Mouse (Mus musculus): ENCODE measurements at regions not wholly inside any gene's neighbourhood (a gene's known extent, or its start where the extent isn't known, plus 50 kb on each side); places are given as distances from the start of the nearest gene placed in this dataset.

- DNase-seq (ENCODE audit: low read depth, low spot score), result no peak
Observed at GRCm38 (mm10) chr8:42144685-42145084, 727.8 kb upstream of the Frg1 start.

GRCm38 (mm10) chr8:42144220-42144619 lies 727.3 kb upstream of the Frg1 start:
- DNase-seq (ENCODE audit: low read depth, low spot score), result no peak

GRCm38 (mm10) chr8:42107582-42107981 lies 690.7 kb upstream of the Frg1 start:
- DNase-seq (ENCODE audit: low read depth, low spot score), result no peak

- no peak for DNase-seq (ENCODE audit: low read depth, low spot score)
Observed at GRCm38 (mm10) chr8:42069314-42069713, 652.4 kb upstream of the Frg1 start.

DNA sequence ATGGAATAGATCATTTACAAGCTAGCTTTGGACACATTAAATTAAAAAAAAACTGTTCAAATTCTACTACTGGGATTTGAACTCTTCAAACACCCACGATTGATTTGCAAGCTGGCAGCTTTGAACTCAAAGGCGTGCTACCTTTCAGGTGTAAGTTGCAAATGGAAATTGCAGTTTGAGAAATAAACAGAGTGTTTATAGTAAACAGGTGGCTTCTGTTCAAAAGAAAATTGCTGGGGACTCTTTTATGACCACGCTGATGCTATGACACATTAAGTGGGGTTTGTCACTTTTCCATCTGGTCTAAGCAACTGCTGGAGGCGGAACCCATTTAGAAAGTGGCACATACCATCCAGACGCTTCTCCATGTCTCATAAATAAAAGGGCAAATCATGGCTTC lies 626.7 kb upstream of the Frg1 start:
- no peak for DNase-seq (ENCODE audit: low read depth, low spot score)

DNA sequence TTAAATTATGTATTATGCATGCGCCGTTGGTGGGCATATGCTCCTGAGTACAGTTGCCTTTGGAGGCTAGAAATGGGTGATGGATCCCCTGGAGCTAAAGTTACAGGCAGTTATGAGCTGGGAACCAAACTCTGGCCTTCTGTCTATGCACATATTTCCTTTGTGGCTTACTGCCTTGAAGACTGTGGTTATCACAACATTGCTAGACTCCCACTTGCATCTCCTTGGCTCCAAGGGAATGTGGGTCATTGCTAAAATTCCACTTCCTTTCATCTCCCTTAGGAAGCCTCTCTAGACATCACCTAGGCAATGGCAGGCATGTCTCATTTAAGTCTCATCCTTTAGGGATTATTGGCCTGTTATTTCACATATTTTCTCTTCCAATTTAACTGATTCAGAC lies 622.4 kb upstream of the Frg1 start:
- no peak for DNase-seq (ENCODE audit: low read depth, low spot score)

DNA sequence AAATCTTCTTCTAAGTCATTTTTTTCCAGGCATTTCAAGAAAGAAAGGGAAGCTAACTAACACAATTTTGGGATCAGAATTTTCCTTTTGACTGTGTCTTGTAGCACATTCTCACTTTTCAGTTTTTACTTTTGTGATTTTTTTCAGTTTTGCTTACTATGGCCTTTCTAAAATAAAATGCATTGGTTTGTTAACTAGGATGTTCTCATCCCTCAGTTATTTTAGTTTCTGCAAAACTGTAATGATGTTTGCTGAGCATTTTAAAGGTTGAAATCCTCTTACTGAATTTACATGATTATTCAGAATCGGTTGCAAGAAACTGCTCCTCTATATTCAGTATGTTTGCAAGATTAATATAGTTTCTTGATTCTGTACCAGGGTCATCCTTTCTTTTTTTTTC lies 610.1 kb upstream of the Frg1 start:
- DNase-seq (ENCODE audit: low read depth, low spot score), result no peak

DNA sequence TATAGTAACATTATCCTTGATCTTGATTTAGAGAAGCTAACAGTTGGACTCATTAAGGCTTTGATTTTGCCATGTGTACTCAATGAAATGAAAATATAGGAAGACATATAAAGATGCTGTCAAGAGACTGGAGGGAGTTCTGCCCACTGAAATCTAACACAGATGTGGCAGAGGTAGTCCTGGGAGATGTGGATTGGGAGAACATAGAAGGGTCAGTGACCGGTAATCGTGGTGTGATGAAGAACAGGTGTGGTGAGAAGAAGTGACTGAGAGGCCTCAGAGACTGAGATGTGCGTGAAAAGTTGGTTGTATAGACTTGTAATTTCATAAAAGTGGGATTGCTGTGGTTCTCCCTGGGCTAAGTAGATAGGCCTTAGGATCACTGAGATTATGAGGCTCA lies 600.9 kb upstream of the Frg1 start:
- DNase-seq (ENCODE audit: low read depth, low spot score), result no peak

DNA sequence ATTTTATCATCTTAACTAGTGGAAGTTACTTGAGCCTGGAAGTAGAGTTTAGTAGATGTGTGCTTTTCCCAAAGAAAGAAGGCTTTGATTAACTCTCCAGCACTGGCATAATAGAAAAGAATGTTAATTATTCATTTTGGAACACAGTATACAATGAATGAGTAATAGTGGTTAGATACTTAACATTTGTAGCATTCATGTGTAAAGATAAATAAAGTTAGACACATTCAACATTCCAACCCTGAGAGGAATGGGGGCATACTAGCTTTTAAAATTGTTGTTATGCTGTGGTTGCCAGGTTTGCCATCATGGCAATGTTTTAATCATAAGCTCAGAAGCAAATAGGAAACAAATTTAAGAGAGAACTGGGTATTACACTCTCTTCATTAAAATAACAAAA lies 586.3 kb upstream of the Frg1 start:
- no peak for DNase-seq (ENCODE audit: low read depth, low spot score)

- no peak for DNase-seq (ENCODE audit: low read depth, low spot score)
Observed at GRCm38 (mm10) chr8:41989040-41989501, 572.2 kb upstream of the Frg1 start.

DNA sequence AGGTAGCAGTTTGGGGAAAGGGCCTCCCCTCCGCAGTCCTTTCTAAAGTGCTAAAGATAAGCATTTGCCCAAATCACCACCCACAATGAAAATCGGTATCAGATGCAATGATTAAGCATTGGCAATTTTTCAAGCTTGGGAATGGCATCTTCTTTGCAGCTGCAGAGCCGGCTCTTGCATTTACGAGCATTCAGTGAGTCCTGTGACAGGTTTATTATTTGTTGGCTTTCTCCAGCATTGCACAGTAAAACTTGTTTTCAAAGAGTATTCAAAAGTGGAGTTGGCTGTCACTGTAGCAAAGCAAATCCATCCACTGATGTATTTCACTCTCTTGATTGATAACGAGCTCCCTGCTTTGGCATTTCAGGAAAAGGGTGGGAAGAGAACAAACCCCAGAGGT lies 571.3 kb upstream of the Frg1 start:
- no peak for DNase-seq (ENCODE audit: low read depth, low spot score)

GRCm38 (mm10) chr8:41987417-41987816 lies 570.5 kb upstream of the Frg1 start:
- no peak for DNase-seq (ENCODE audit: low read depth, low spot score)

- no peak for DNase-seq (ENCODE audit: low read depth, low spot score)
Observed at GRCm38 (mm10) chr8:41972416-41972815, 555.5 kb upstream of the Frg1 start.

DNA sequence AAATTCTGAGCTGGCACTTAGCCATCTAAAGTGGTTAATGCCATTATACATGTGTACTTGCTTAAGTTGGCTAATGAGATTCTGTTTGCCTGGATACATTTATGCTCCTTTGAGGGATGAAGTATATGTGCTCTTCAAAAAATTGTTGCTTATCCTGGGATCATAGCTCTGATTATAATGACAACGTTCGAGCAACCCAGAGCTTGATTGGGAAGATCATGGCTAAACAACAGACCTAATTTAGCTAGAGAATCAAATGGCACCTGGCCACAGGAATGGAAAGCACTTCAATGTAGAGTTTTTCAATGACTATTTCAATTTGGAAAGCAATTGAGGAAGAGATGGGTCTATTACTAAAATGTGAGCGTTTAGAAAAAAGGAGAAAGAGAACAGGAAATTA lies 553.7 kb upstream of the Frg1 start:
- no peak for DNase-seq (ENCODE audit: low read depth, low spot score)

DNA sequence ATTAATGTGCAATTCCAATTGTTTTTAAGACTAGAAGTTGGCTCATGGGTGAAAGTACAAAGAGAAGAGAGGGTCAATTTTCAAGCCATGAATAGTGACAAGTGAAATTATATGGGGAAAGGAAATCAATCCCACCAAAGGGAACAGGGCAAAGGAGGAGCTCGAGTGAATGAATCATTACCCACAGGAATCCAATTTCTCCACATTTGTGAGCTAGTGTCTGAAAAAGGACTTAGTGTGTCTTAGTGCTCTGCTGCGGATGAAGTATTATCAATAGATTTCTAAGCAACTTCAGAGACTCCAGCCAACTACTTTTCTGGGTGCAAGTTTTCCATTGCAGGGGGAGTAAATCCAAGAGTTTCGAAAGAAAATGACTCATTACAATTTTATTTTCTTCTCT lies 552.5 kb upstream of the Frg1 start:
- DNase-seq (ENCODE audit: low read depth, low spot score), result no peak

GRCm38 (mm10) chr8:41964088-41964487 lies 547.2 kb upstream of the Frg1 start:
- no peak for DNase-seq (ENCODE audit: low read depth, low spot score)

GRCm38 (mm10) chr8:41956878-41957277 lies 540.0 kb upstream of the Frg1 start:
- no peak for DNase-seq (ENCODE audit: low read depth, low spot score)

- no peak for DNase-seq (ENCODE audit: low read depth, low spot score)
Observed at GRCm38 (mm10) chr8:41950736-41951135, 533.9 kb upstream of the Frg1 start.

- no peak for DNase-seq (ENCODE audit: low read depth, low spot score)
Observed at GRCm38 (mm10) chr8:41939298-41939697, 522.4 kb upstream of the Frg1 start.

GRCm38 (mm10) chr8:41921106-41921505 lies 504.2 kb upstream of the Frg1 start:
- no peak for DNase-seq (ENCODE audit: low read depth, low spot score)

- DNase-seq (ENCODE audit: low read depth, low spot score), result no peak
Observed at GRCm38 (mm10) chr8:41920536-41920935, 503.7 kb upstream of the Frg1 start.

DNA sequence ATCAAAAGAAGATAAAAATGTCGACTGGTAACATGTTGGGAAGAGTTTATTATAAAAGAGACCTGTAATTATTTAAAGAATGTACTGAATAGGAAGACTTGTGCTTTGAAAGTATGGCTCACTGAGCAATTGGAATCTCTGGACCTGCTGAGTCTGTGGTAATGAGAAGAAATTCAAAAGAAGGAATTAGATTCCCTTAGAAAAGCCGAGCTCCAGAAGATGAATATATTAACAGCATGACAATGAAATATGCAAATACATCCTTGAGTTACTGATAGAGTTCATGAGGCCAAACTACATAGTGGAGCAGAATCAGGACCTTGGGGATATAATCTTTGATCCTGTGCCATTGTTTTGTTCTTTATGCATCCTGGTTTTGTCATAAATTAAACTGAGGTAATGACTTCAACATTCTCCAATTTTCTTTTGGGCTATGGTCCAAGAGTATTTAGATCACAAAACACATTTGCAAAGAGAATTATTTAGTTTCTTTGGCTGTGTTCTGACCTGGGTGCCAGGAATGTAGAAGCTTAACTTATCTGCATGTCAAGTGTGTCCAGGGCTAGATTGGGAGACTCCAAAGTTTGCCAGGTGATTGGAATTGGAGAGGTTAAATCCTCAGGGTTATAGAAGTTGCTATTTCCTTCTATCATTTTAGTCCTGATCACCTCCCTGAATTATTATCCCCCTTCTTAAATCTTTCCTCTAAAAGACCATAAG lies 461.3 kb upstream of the Frg1 start:
- no peak for DNase-seq (ENCODE audit: low read depth, low spot score)

DNA sequence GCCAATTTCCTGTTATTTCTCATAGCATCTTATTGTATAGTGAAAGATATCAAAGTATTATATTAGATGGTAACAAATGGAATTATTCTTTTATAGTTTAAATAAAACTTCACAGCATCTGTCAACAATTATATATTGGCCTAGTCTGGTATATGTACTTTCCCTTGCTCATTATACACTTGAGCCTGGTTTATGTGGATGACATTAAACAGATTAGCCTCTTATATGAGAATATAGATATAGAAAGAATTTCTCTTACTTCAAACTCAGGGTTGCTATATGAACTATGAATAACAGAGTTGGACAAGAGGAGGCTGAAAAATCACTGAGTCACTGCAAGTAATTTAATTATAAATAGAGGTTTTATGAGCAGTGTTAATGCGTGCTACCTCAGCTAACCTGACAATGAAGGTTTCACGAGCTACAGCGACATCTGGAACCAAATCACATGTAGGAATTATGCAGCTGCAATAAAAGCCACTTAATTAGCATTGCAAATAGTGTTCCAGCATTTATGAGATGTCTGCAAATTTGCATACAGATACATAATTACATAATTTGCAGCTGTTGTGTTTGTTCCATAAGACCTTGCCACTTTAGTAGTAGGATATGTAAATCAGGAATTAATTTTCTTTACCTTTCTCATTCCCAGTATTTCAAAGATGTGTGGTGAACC lies 452.9 kb upstream of the Frg1 start:
- DNase-seq (ENCODE audit: low read depth, low spot score), result no peak

Measured in R1 (cell line).